In genomic region chr8:45062311-45062710, GRCm38 (mm10) we compare ENCODE assay signal across 23 mouse cellular contexts. TPM values are rescaled to one million over a fixed set of nuclear protein-coding genes. Genes with fewer than 3 reads are reported as not detected.
"Had no signal": no experiment of that assay in that cellular context is flagged by ENCODE, and none has a peak within 500 bp of the region (broad histone marks: within the 10 kb centered on the region; RNA-seq: fewer than 3 reads in every experiment).

No protein-coding gene starts in this region.

- H3K4me2 ChIP-seq: kidney, embryonic 15.5 days; limb, embryonic 15.5 days; liver, embryonic 13.5 days; midbrain, embryonic 11.5 days; midbrain, embryonic 15.5 days; neural tube, embryonic 12.5 days had no signal

- ATAC-seq: midbrain, embryonic 15.5 days had no signal

- H3K9ac ChIP-seq: kidney, embryonic 15.5 days; limb, embryonic 15.5 days; liver, embryonic 13.5 days; midbrain, embryonic 15.5 days; neural tube, embryonic 12.5 days had no signal

- H3K9me3 ChIP-seq: kidney, embryonic 15.5 days; limb, embryonic 15.5 days; liver, embryonic 13.5 days; midbrain, embryonic 15.5 days; neural tube, embryonic 12.5 days had no signal

- H3K27me3 ChIP-seq: kidney, embryonic 15.5 days; limb, embryonic 15.5 days; liver, embryonic 13.5 days; midbrain, embryonic 15.5 days; neural tube, embryonic 12.5 days had no signal

- DNase-seq: kidney, adult 2 months; kidney, postnatal 25 days; layer of hippocampus, adult 9-11 months; layer of hippocampus, postnatal 36 days; liver, embryonic 13.5 days; lung, adult 18-20 months; lung, postnatal 4 days; spleen, adult 18-20 months; thymus, adult 2 months; thymus, postnatal 25 days had no signal

- H3K4me3 ChIP-seq: kidney, embryonic 15.5 days; limb, embryonic 15.5 days; liver, embryonic 13.5 days; midbrain, embryonic 15.5 days; neural tube, embryonic 12.5 days had no signal

- H3K36me3 ChIP-seq: kidney, embryonic 15.5 days; liver, embryonic 13.5 days; midbrain, embryonic 15.5 days; neural tube, embryonic 12.5 days had no signal

- H3K4me1 ChIP-seq: limb, embryonic 15.5 days; liver, embryonic 13.5 days; midbrain, embryonic 15.5 days had no signal

- H3K27ac ChIP-seq: kidney, embryonic 15.5 days; limb, embryonic 15.5 days; liver, embryonic 13.5 days; midbrain, embryonic 15.5 days; neural tube, embryonic 12.5 days had no signal

RNA-seq across cellular contexts. Expression of gene Mtnr1a, which starts 6.6 kb away (rescaled TPM):
- total RNA-seq: layer of hippocampus, adult 18-20 months; layer of hippocampus, postnatal 36 days; left cerebral cortex, adult 8-10 months; left cerebral cortex, postnatal 25 days; megakaryocyte, adult 5-6 weeks; monocyte, adult 5-6 weeks; neutrophil, adult 5-6 weeks had no signal
- polyA plus RNA-seq: kidney, adult 2 months; limb, embryonic 11.5 days; liver, embryonic 13.5 days; urinary bladder, adult 2 months had no signal
